Mouse (Mus musculus): Measurements from ENCODE around the gene Plcg2.

Gene Plcg2

DNA sequence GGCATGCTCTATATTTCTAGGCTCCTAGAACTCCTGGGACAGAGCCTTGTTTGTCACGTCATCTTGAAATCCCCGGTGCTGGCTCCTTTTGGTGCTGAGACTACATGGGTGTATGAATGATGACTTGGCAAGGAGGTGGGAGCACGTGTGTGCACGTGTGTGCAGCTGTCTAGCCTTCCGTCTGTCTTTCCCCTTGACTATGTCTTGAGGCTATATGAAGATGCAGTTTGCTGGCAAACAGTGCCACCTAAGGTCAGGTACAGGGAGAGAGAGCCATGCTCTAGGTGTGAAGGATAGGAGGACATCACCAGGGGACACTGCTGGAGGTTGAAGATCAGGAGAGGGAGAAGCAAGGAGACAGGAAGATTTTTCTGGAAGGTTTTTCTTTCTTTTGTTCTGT, 49.9 kb downstream of the Plcg2 start:
- DNase-seq (ENCODE audit: low read depth, low spot score) = no peak

GRCm38 (mm10) chr8:117548453-117548852, 50.4 kb downstream of the Plcg2 start:
- no peak for DNase-seq (ENCODE audit: low read depth, low spot score)

DNA sequence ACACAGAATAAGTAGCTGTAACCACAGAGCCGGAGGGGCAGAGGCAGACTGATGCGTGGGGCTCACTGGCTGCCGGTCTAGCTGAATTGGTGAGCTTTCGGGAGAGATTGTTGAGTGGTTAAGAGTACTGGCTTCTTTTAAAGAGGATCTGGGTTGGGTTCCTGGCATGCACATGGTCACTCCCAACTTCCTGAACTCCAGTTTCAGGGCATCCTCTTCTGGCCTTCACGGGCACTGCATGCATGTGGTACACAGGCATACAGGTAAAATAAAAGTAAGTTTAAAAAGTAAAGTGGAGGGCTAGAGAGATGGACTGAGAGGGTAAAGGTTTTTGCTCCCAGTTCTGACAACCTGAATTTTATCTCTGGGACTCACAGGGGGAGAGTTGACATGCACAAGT, 52.4 kb downstream of the Plcg2 start:
- no peak for DNase-seq (ENCODE audit: low read depth, low spot score)

- DNase-seq (ENCODE audit: low read depth, low spot score) = peak; percentile 31
These were observed 62.9 kb downstream of the Plcg2 start for GRCm38 (mm10) chr8:117561014-117561413.

DNA sequence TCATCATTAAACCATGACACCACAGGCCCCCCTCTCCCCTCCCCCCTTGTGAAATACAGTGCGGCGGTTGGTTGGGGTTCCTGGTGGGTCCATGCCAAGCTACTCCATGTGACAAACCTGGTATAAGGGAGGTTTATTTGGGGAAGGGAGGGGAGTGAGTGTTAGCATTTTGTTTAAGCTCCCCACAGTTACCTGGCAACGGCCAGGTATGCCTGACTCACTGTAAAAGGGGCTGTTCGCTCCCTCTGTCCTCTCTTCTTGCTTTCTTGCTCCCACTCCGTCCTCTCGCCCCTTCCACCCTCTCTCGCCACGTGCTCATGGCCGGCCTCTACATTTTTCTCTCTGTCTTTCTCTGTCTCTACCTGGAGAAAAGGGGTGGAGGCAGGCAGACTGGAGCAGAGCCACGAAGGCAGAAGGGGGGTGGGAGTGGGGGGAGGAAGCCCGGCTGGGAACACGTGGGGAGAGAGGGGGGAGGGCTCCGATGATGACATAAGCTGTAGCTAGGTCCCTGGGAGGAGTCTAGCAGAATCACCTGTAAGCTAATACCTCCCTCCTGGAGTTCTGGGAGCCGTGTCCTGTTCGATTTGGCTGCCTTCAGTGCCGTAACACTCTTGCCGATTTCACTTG, 63.8 kb downstream of the Plcg2 start:
- DNase-seq (ENCODE audit: low read depth, low spot score) = peak; percentile 73

GRCm38 (mm10) chr8:117562445-117563014, 64.4 kb downstream of the Plcg2 start:
- peak; percentile 74 for DNase-seq (ENCODE audit: low read depth, low spot score)

DNA sequence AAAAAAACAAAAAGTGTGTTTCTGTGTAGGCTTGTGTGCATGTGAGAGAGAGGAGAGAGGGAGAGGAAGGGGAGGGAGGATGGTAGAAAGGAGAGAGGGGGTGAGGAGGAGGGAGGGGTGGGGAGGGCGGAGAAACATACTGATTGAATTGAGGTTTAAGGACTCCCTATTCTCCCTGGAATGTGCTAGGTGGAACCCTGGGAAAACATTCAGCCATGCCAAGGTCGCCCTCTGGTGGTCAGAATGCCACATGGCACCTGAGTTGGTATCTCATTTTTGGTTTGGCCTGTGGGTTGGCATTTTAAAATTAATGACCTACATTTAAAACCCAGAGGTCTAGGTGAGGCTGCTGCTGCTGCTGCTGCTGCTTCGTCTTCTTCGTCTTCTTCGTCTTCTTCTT, 71.3 kb downstream of the Plcg2 start:
- DNase-seq (ENCODE audit: low read depth, low spot score) = peak; percentile 78

DNA sequence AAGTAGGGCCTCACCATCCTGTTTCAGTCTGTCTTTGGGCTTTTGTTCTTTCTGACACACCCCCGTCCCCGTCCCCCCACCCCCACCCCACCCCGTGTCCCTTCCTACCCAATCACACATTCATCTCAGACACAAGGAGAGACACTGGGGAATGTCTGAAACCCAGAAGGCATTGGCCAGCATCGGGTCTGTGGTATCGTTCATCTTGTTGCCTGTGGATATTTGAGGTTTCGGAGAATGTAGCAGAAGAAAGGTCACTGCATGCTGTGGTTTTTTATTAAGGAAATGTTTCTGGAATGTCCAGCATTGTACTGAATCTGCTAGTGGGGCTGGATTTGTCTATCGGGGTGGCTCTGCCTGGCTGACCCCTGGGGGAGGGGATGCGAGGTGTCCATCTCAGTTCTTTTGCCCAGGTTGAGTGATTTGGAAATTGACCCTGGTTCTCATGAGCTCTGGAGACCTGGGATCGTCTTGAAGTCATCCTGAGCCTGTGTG, 78.2 kb downstream of the Plcg2 start:
- no peak for DNase-seq (ENCODE audit: low read depth, low spot score)

- DNase-seq (ENCODE audit: low read depth, low spot score) = no peak
These were observed 79.0 kb downstream of the Plcg2 start for GRCm38 (mm10) chr8:117577059-117577458.

- DNase-seq (ENCODE audit: low read depth, low spot score) = peak; percentile 70
These were observed 79.8 kb downstream of the Plcg2 start for GRCm38 (mm10) chr8:117577883-117578282.

GRCm38 (mm10) chr8:117578856-117579255, 80.8 kb downstream of the Plcg2 start:
- DNase-seq (ENCODE audit: low read depth, low spot score) = no peak

- DNase-seq (ENCODE audit: low read depth, low spot score) = no peak
These were observed 95.8 kb downstream of the Plcg2 start for GRCm38 (mm10) chr8:117593862-117594261.

DNA sequence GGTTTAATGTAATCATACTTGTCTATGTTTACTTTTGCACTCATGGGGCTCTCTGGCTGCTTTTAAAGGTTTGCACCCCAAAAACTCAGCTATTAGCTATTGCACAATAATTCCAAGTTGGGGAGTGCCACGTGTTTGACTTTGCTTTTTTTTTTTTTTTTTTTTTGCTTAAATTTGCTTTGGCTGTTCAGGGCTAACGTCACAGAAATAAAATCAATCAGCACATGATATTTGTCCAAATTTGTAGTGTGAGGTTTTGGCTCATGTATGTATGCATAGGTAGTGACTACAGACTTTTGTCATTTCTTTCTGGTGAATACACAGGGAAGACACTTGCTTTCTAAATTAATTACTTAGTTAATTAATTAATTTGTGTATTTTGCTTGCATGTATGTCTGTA, 96.9 kb downstream of the Plcg2 start:
- DNase-seq (ENCODE audit: low read depth, low spot score) = no peak

- DNase-seq (ENCODE audit: low read depth, low spot score) = no peak
These were observed 98.7 kb downstream of the Plcg2 start for GRCm38 (mm10) chr8:117596777-117597176.

DNA sequence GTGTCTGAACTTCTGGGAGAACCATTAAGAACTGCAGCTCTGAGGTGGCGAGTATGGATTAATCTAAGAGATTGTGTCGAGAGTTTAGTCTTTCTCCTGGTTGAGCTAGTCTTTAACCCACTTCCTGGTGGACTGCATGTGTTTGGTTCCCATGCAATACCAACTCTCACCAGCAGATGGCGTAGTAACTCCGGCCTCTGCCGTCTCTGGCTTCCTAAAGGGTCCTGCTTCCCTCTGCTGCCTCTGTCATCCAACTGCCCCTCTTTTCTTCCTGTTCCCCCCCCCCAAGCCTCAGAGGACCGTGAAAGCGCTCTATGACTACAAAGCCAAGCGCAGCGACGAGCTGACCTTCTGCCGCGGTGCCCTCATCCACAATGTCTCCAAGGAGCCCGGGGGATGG, 102.7 kb downstream of the Plcg2 start:
- peak; percentile 84 for DNase-seq (ENCODE audit: low read depth, low spot score)

DNA sequence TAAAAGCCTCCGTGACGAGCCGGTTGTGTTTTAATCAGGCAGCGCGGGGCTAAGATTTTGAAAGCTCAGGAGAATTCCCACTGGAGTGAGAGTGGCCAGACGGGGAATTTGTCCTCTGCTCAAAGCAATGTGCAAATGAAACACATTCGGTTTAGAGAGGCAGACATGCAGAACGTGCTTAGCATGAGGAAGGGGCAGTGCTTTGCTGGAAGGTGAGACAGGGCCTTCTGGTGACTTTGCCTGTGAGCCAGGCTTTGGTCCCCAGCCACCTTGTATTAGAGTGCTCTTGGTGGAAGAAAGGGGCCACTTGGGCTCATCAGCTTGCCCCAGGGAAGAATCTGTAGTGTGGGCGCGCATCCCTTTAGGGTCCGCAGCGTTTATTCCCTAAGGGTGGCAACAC, 106.0 kb downstream of the Plcg2 start:
- DNase-seq (ENCODE audit: low read depth, low spot score) = no peak

DNA sequence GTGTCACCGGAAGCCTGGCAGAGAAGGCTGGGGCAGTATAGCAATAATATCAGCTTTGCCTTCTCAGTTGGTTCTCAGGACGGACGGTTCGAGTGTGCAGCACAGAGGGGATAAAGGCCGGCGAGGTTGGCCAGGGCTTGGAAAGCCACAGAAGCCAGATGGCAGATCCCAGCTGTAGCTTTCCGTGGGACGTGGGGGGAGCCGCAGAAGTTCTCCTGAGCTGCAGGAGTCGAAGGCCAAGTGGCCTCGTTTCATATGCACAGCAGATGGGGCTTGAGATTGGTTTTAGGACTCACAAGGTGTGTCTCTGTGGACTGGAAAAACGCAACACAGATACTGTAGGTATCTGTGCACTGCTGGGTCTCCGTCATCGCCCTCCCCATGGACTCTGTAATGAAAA, 106.6 kb downstream of the Plcg2 start:
- no peak for DNase-seq (ENCODE audit: low read depth, low spot score)

DNA sequence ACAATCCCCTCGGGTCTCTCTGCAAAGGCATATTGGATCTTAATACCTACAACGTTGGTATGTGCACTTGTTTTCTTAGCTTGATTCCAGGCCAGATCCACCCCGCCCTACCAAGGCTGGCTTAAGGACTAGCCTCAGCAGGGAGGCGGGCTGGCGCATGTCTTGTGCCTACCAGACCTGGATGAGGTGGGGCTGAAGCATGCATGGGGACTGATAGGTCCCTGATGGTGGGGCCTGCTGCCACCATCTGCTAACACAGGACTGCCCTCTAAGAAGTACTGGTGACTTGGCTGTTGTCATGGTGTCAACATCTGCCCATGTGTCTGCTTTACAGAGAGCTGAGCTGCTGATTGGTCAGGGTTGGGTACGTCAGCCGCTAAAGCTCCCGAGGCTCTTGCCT, 107.1 kb downstream of the Plcg2 start:
- DNase-seq (ENCODE audit: low read depth, low spot score) = peak; percentile 39

GRCm38 (mm10) chr8:117610506-117610905, 112.4 kb downstream of the Plcg2 start:
- DNase-seq (ENCODE audit: low read depth, low spot score) = peak; percentile 60

- DNase-seq (ENCODE audit: low read depth, low spot score) = peak; percentile 74
These were observed 114.8 kb downstream of the Plcg2 start for GRCm38 (mm10) chr8:117612861-117613260.

GRCm38 (mm10) chr8:117626040-117626838, 128.1 kb downstream of the Plcg2 start:
- peak; percentile 82 for DNase-seq (ENCODE audit: low read depth, low spot score)

GRCm38 (mm10) chr8:117627096-117627495, 129.0 kb downstream of the Plcg2 start:
- DNase-seq (ENCODE audit: low read depth, low spot score) = no peak

DNA sequence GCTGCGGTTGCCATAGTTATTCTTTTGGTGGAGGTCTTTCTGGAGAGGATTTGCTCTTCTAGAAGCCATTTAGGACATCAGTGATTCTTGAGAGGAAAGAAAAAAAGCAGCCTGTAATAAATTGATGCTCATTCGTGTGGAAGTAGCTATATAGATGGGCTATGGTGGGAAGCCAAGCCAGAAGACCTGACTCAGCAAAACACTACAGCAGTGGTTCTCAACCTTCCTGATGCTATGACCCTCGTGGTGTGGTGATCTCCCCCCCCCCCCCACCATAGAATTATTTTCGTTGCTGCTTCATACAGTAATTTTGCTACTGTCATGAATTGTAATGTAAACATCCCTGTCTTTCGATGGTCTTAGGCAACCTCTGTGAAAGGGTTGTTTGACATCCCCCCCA, 134.4 kb downstream of the Plcg2 start:
- no peak for DNase-seq (ENCODE audit: low read depth, low spot score)

All from R1 (cell line).